Mouse (Mus musculus) lung, embryonic 14.5 days (tissue): ENCODE results near the gene Cdh4. TPM values are rescaled to one million over a fixed set of nuclear protein-coding genes. Genes with fewer than 3 reads are reported as not detected.
A peak's percentile ranks its signal among the peaks of the same experiment; 100 is the strongest.

Experiments used
- ATAC-seq: fragments of 200-750 bp; cut with Nextera tagmentation; 2 replicates; pipeline ENCODE4 v1.8.0; 2017; ENCODE audit warnings: mild to moderate bottlenecking, moderate TSS enrichment, moderate library complexity; ENCODE audit not compliant: insufficient read depth
- DNase-seq: peaks from one replicate; pipeline ENCODE4 v3.0.0-alpha.2; 2015
- H3K27ac ChIP-seq: fragments of 300-500 bp; sonication (generic); 2 replicates; pipeline ENCODE4 v1.5.1; 2014; ENCODE audit warnings: low read depth, mild to moderate bottlenecking, moderate library complexity
- H3K27me3 ChIP-seq: fragments of 300-500 bp; sonication (generic); 2 replicates; pipeline ENCODE4 v1.6.1; 2014; ENCODE audit warnings: low read length, control low read depth; ENCODE audit not compliant: insufficient read depth
- H3K36me3 ChIP-seq: fragments of 300-500 bp; sonication (generic); 2 replicates; pipeline ENCODE4 v1.6.1; 2014; ENCODE audit warnings: control low read depth; ENCODE audit not compliant: insufficient read depth
- H3K4me1 ChIP-seq: fragments of 300-500 bp; sonication (generic); 2 replicates; pipeline ENCODE4 v1.6.1; 2014; ENCODE audit warnings: antibody characterized with exemption, control low read depth; ENCODE audit not compliant: insufficient read depth
- H3K4me2 ChIP-seq: fragments of 300-500 bp; sonication (generic); 2 replicates; pipeline ENCODE4 v1.6.1; 2014; ENCODE audit warnings: mild to moderate bottlenecking
- H3K4me3 ChIP-seq: fragments of 300-500 bp; sonication (generic); 2 replicates; pipeline ENCODE4 v1.5.1; 2014; ENCODE audit warnings: low read depth, low read length
- H3K9ac ChIP-seq: fragments of 300-500 bp; sonication (generic); 2 replicates; pipeline ENCODE4 v1.6.1; 2014
- H3K9me3 ChIP-seq: fragments of 300-500 bp; sonication (generic); 2 replicates; pipeline ENCODE4 v1.6.1; 2016; ENCODE audit warnings: low read depth, low read length, control low read depth
- CTCF ChIP-seq: IDR thresholded peaks from 2 replicates; pipeline ENCODE4 v1.5.1; 2016; ENCODE audit warnings: antibody characterized with exemption, low read depth
- WGBS: fragments of 180-500 bp; shearing (Covaris S2); extraction: QIAGEN DNeasy Blood & Tissue Kit; methylation state at CpG from one replicate; pipeline ENCODE4 v1.1.7; 2014; 5-methylcytosine and 5-hydroxymethylcytosine counted together
- polyA plus RNA-seq: library from polyadenylated mRNA; unstranded; fragments of >200 nt; fragmentation: Nextera tagmentation; extraction: Ambion mirVana; gene quantifications from 2 replicates; pipeline ENCODE4 v1.2.1, GENCODE M21; 2014

Gene Cdh4
- polyA plus RNA-seq, 1 experiment from 2014 or later: 4.9 TPM

- no peaks in the 10 kb centered on the region for H3K9me3 ChIP-seq
- H3K27me3 ChIP-seq: no peaks in the 10 kb centered on the region
- H3K9ac ChIP-seq: no peak overlapping the region
- DNase-seq (peak; percentile 14), ATAC-seq (no peak)
- no peaks in the 10 kb centered on the region for H3K4me1 ChIP-seq
- 44% methylated on average over 8 of the region's 8 CpGs for WGBS
- no peak overlapping the region for H3K4me2 ChIP-seq
- no peaks in the 10 kb centered on the region for H3K36me3 ChIP-seq
- TF ChIP-seq CTCF: no peak
- H3K27ac ChIP-seq: no peak overlapping the region
- no peak overlapping the region for H3K4me3 ChIP-seq
Measured at GRCm38 (mm10) chr2:179415892-179416403, 26.3 kb upstream of the Cdh4 start.

DNA sequence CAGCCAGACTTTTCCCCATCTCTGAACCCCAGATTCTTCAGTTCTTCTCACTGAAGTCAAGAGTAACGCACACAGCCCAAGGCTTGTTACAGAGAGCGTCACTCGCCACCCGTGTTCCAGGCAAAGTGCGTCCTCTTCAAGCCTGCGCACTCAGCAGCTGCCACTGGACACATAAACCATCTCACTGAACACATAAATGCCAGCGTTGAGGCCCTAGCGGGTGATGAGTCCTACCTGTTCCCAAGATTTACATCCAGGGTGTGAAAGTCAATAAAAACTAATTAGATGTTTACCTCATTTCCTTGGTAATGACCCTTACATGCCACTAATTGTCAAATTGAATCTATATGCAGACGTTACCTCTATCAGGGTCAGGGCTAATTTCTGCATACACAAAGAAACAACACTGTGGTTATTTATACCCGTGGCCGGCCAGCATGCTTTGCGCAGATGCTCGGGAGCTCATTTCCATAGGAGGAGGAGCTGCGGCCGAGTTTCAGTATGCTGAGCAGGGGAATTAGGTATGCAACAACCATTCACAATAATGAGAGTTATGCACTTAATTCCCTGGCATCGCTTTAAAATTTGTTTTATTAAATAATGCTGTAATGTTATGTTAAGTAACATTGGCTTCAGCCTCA, 25.5 kb upstream of the Cdh4 start:
- no peaks in the 10 kb centered on the region for H3K27me3 ChIP-seq
- no peak for TF ChIP-seq CTCF
- no peaks in the 10 kb centered on the region for H3K9me3 ChIP-seq
- 77% methylated on average over 16 of the region's 16 CpGs for whole genome bisulfite sequencing
- H3K4me3 ChIP-seq: no peak overlapping the region
- no peak overlapping the region for H3K4me2 ChIP-seq
- no peak overlapping the region for H3K27ac ChIP-seq
- DNase-seq (no peak), ATAC-seq (no peak)
- no peaks in the 10 kb centered on the region for H3K36me3 ChIP-seq
- H3K4me1 ChIP-seq: no peaks in the 10 kb centered on the region
- H3K9ac ChIP-seq: no peak overlapping the region

GRCm38 (mm10) chr2:179425602-179426001, 16.6 kb upstream of the Cdh4 start:
- no peaks in the 10 kb centered on the region for H3K27me3 ChIP-seq

DNA sequence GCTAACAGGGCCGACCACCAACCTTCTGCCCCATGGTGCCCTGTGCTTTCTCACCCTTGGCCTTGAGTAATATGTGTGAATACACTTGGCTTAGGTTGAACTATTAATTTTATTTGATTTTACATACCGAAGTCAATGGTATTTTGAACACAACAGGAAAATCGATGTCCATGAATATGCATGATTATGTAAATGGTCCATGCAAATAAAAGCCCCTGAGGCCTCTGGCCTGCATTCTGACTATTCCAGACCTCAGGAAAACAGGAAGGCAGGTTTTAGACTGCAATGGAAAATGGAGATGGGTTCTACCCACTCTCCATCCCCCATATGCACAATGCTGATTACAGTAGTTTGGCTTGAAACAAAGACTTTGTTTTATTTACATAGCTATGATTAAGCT, 13.3 kb upstream of the Cdh4 start:
- Histone ChIP-seq H3K27me3 (no peaks in the 10 kb centered on the region), H3K4me2 (no peak overlapping the region), H3K9ac (no peak overlapping the region), H3K36me3 (no peaks in the 10 kb centered on the region), H3K4me1 (no peaks in the 10 kb centered on the region), H3K4me3 (no peak overlapping the region), H3K27ac (no peak overlapping the region), H3K9me3 (no peaks in the 10 kb centered on the region)
- WGBS: 76% methylated on average over 3 of the region's 3 CpGs
- ATAC-seq (no peak), DNase-seq (no peak)
- TF ChIP-seq CTCF: no peak

More at GRCm38 (mm10) chr2:179425602-179426001, 16.6 kb upstream of the Cdh4 start:
- DNase-seq: no peak
- no peak for ATAC-seq
- Histone ChIP-seq H3K27ac (no peak overlapping the region), H3K4me3 (no peak overlapping the region), H3K36me3 (no peaks in the 10 kb centered on the region), H3K4me1 (no peaks in the 10 kb centered on the region), H3K9me3 (no peaks in the 10 kb centered on the region), H3K9ac (no peak overlapping the region), H3K4me2 (no peak overlapping the region)
- 51% methylated on average over 3 of the region's 3 CpGs for WGBS
- TF ChIP-seq CTCF: no peak

DNA sequence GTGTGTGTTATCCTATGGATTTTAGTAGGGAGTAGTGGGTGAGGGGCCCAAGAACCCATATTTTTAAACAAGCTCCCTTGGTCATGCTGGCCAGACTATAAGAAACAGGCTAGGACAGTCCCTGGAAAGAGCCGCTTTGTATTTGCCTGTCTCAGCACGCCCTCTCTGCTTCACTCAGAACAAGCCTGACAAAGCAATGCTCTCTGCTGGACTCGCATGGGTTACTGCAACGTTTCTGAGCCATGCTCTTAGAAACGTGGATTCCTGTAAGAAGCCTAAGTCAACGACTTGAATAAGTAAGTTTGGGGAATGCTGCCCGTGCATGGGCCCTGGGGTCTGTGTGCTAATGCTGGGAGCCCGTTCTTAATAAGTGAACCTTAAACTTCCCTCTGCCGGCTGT, 2.1 kb upstream of the Cdh4 start:
- Histone ChIP-seq H3K36me3 (no peaks in the 10 kb centered on the region), H3K4me1 (0 out of 2 replicates have a peak, but pooled peaks cover 2% of the 10 kb centered on the region), H3K27ac (no peak overlapping the region), H3K9ac (no peak overlapping the region), H3K4me3 (no peak overlapping the region), H3K9me3 (no peaks in the 10 kb centered on the region), H3K4me2 (no peak overlapping the region), H3K27me3 (peaks cover 35% of the 10 kb centered on the region)
- no peak for TF ChIP-seq CTCF
- DNase-seq: peak; percentile 32
- no peak for ATAC-seq
- 24% methylated on average over 9 of the region's 9 CpGs for WGBS

GRCm38 (mm10) chr2:179441086-179441485, 1.1 kb upstream of the Cdh4 start:
- ATAC-seq (no peak), DNase-seq (no peak)
- Histone ChIP-seq H3K4me1 (0 out of 2 replicates have a peak, but pooled peaks cover 2% of the 10 kb centered on the region), H3K4me3 (no peak overlapping the region), H3K36me3 (no peaks in the 10 kb centered on the region), H3K9ac (no peak overlapping the region), H3K27ac (no peak overlapping the region), H3K4me2 (no peak overlapping the region), H3K9me3 (no peaks in the 10 kb centered on the region), H3K27me3 (peaks cover 35% of the 10 kb centered on the region)
- no peak for TF ChIP-seq CTCF
- 80% methylated on average over 3 of the region's 3 CpGs for WGBS

GRCm38 (mm10) chr2:179441717-179442116, 514 bp upstream of the Cdh4 start:
- H3K36me3 ChIP-seq: no peaks in the 10 kb centered on the region

More at GRCm38 (mm10) chr2:179441717-179442116, 514 bp upstream of the Cdh4 start:
- no peak overlapping the region for H3K27ac ChIP-seq
- WGBS: 9% methylated on average over 8 of the region's 8 CpGs
- no peak for TF ChIP-seq CTCF
- peak overlapping the region; percentile 59 for H3K4me3 ChIP-seq
- peak; percentile 66 for DNase-seq
- H3K4me1 ChIP-seq: 0 out of 2 replicates have a peak, but pooled peaks cover 2% of the 10 kb centered on the region
- H3K9ac ChIP-seq: no peak overlapping the region
- peak; percentile 74 for ATAC-seq
- H3K9me3 ChIP-seq: no peaks in the 10 kb centered on the region
- H3K4me2 ChIP-seq: peak overlapping the region; percentile 95
- H3K27me3 ChIP-seq: peaks cover 35% of the 10 kb centered on the region
